Mouse (Mus musculus) stomach, embryonic 16.5 days (tissue): Measurements from ENCODE around the gene Soga1. TPM values are rescaled to one million over a fixed set of nuclear protein-coding genes. Genes with fewer than 3 reads are reported as not detected.

Experiments used
- ATAC-seq: fragments of 200-750 bp; cut with Nextera tagmentation; 2 replicates; pipeline ENCODE4 v1.8.0; 2017; ENCODE audit warnings: moderate number of reproducible peaks, moderate TSS enrichment; ENCODE audit not compliant: insufficient read depth, low FRiP score
- H3K27ac ChIP-seq: fragments of 300-500 bp; sonication (generic); 2 replicates; pipeline ENCODE4 v1.5.1; 2014; ENCODE audit warnings: low read length
- H3K27me3 ChIP-seq: fragments of 300-500 bp; sonication (generic); 2 replicates; pipeline ENCODE4 v1.6.1; 2014; ENCODE audit warnings: low read length, control low read depth, mixed read lengths; ENCODE audit not compliant: control insufficient read depth, insufficient read depth
- H3K36me3 ChIP-seq: fragments of 300-500 bp; sonication (generic); 2 replicates; pipeline ENCODE4 v1.6.1; 2014; ENCODE audit warnings: low read length; ENCODE audit not compliant: control insufficient read depth, insufficient read depth
- H3K4me1 ChIP-seq: fragments of 300-500 bp; sonication (generic); 2 replicates; pipeline ENCODE4 v1.6.1; 2014; ENCODE audit warnings: low read length, control low read depth, mixed read lengths; ENCODE audit not compliant: control insufficient read depth, insufficient read depth
- H3K4me2 ChIP-seq: fragments of 300-500 bp; sonication (generic); 2 replicates; pipeline ENCODE4 v1.6.1; 2014; ENCODE audit warnings: low read depth, low read length, mixed read lengths
- H3K4me3 ChIP-seq: fragments of 300-500 bp; sonication (generic); replicated peaks from 2 replicates; pipeline ENCODE4 v1.5.1; 2014; ENCODE audit warnings: mild to moderate bottlenecking, low read length
- H3K9ac ChIP-seq: fragments of 300-500 bp; sonication (generic); 2 replicates; pipeline ENCODE4 v1.6.1; 2014; ENCODE audit warnings: low read length
- H3K9me3 ChIP-seq: fragments of 300-500 bp; sonication (generic); replicated peaks from 2 replicates; pipeline ENCODE4 v1.6.1; 2016; ENCODE audit warnings: low read length, control low read depth; ENCODE audit not compliant: control insufficient read depth
- WGBS: fragments of 180-500 bp; shearing (Covaris S2); extraction: QIAGEN DNeasy Blood & Tissue Kit; methylation state at CpG from one replicate; pipeline ENCODE4 v1.1.7; 2014; 5-methylcytosine and 5-hydroxymethylcytosine counted together
- polyA plus RNA-seq: library from polyadenylated mRNA; unstranded; fragments of >200 nt; fragmentation: Nextera tagmentation; extraction: Ambion mirVana; gene quantifications from 2 replicates; pipeline ENCODE4 v1.2.1, GENCODE M21; 2015

Gene Soga1
- polyA plus RNA-seq, 1 experiment from 2014 or later = 2.1 TPM

DNA sequence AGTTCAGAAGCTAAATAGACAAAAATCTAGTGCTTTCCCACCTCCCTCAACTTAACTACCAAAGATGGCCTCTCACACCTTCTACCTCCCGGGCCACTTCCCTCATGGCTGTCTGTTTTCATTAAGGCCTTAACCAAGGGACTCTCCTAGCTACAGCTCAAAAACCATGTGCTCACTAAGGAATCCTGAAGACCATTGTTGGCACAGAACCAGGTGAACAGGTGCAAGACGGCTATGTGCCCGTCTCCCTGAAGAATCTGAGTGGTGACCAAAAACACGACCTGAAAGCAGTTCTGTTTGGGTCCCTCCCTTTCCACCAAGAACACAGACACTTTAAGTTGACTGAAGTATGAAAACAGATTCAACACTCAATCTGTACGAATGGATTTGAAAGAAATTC, 80.8 kb downstream of the Soga1 start:
- H3K9ac ChIP-seq = no peak overlapping the region
- H3K27ac ChIP-seq = no peak overlapping the region
- H3K4me1 ChIP-seq = no peaks in the 10 kb centered on the region
- no peak overlapping the region for H3K4me3 ChIP-seq
- no peak overlapping the region for H3K4me2 ChIP-seq
- no peak for ATAC-seq
- no peaks in the 10 kb centered on the region for H3K27me3 ChIP-seq
- H3K9me3 ChIP-seq = no peaks in the 10 kb centered on the region
- no peaks in the 10 kb centered on the region for H3K36me3 ChIP-seq
- 84% methylated on average over 5 of the region's 5 CpGs for WGBS

DNA sequence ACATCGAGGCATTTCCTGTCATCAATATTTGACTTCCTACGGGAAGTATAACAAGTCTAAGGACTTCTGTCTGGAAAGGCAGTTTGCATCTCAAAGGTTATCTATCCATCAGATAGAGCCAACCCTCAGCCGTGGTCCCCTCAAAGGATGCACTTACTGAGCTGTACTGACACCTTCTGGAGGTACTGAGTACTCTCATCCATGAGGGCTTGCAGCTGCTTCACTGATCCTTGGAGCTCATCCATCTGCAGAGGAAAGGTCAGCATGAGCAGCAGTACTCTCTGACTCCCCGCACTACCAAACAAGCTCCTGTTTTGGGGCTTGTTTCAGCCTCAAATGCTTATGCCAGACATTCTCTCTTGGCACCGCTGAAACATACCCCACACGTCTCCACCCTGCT, 82.5 kb downstream of the Soga1 start:
- no peak overlapping the region for H3K4me3 ChIP-seq
- H3K36me3 ChIP-seq = no peaks in the 10 kb centered on the region
- no peaks in the 10 kb centered on the region for H3K27me3 ChIP-seq
- ATAC-seq = no peak
- no peak overlapping the region for H3K4me2 ChIP-seq
- H3K27ac ChIP-seq = no peak overlapping the region
- no peaks in the 10 kb centered on the region for H3K4me1 ChIP-seq
- WGBS = 51% methylated on average over 6 of the region's 6 CpGs
- no peaks in the 10 kb centered on the region for H3K9me3 ChIP-seq
- no peak overlapping the region for H3K9ac ChIP-seq

- Histone ChIP-seq H3K9ac (peak within 1 kb of the TSS; percentile 89), H3K4me3 (peak within 1 kb of the TSS; percentile 80), H3K36me3 (no peaks in the 10 kb centered on the region), H3K27me3 (no peaks in the 10 kb centered on the region), H3K27ac (0 out of 2 replicates have a peak within 1 kb of the TSS, but pooled peaks have one; percentile 44), H3K9me3 (no peaks in the 10 kb centered on the region), H3K4me2 (peak within 1 kb of the TSS; percentile 99), H3K4me1 (peaks cover 19% of the 10 kb centered on the region)
- peak; percentile 96 for ATAC-seq
- under 1% methylated on average over 66 of the region's 66 CpGs for WGBS
These were observed 87.4 kb downstream of the Soga1 start, which contains the start of gene Ndrg3 for GRCm38 (mm10) chr2:156991470-156992319. TSS of gene Ndrg3 (minus strand) at chr2:156992056.

DNA sequence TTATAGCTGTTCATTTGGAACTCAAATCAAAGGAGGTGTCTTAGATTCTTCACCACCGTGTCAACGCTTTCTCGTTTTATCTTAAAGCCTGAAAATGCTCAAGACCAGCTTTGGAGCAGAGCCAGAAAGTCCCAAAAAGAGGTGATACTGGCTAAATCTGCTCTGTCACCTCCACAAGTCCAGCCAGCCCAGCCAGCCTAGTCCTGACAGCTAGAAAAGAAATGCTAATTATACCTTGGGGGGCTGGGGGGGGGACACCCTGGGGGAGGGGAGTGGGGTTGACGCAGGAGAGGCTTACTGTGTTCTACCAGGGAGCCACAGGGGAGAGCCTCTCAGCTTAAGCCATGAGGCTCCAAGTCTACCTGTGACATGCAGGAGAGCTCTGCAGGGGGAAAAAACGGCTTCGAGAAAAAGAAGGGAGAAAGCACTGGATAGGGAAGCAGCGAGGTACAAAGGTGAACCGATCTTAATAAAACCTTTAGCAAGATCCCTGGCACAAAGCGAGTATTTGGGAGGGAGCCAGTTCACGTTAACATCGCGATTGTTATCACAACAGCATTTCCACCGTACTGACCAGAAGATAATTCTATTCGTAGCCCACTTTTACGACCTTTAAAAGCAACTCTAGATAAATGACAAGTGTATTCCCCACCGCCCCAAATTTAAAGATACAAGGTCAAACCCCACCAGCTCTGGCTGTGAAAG, 88.2 kb downstream of the Soga1 start:
- Histone ChIP-seq H3K4me2 (peak overlapping the region; percentile 99), H3K9me3 (no peaks in the 10 kb centered on the region), H3K27me3 (no peaks in the 10 kb centered on the region), H3K4me1 (peaks cover 19% of the 10 kb centered on the region), H3K36me3 (no peaks in the 10 kb centered on the region), H3K9ac (peak overlapping the region; percentile 89), H3K4me3 (peak overlapping the region; percentile 80), H3K27ac (no peak overlapping the region)
- 6% methylated on average over 16 of the region's 16 CpGs for WGBS
- ATAC-seq = no peak

GRCm38 (mm10) chr2:156987316-156987715, 91.7 kb downstream of the Soga1 start:
- no peaks in the 10 kb centered on the region for H3K27me3 ChIP-seq
- no peak overlapping the region for H3K4me3 ChIP-seq
- no peaks in the 10 kb centered on the region for H3K36me3 ChIP-seq
- no peak overlapping the region for H3K4me2 ChIP-seq
- H3K9ac ChIP-seq = no peak overlapping the region
- ATAC-seq = no peak
- H3K9me3 ChIP-seq = no peaks in the 10 kb centered on the region
- H3K4me1 ChIP-seq = peaks cover 26% of the 10 kb centered on the region
- H3K27ac ChIP-seq = no peak overlapping the region
- WGBS = 52% methylated on average over 3 of the region's 3 CpGs

DNA sequence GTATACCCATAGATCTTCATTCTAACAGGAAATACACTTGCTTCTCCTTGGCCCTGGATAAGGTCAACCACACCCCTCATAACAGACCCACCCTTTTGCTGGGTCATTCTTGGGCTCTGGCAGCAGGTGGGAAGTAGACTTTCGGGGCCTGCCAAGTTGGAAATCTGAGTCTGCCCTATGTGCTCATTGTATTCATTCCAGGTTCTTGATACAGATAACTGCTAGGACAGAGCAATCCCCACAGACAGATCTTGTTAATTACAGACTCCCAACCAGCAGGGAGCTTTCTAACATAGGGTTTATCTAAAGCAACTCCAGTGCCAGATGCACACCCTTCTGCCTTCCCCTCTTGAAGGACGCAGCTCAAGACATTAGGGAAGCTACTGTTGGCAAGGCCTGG, 96.2 kb downstream of the Soga1 start:
- Histone ChIP-seq H3K9me3 (no peaks in the 10 kb centered on the region), H3K36me3 (no peaks in the 10 kb centered on the region), H3K27ac (no peak overlapping the region), H3K9ac (no peak overlapping the region), H3K4me3 (no peak overlapping the region), H3K4me1 (peaks cover 13% of the 10 kb centered on the region; the same call in 1 of the 2 replicates), H3K27me3 (no peaks in the 10 kb centered on the region), H3K4me2 (no peak overlapping the region)
- ATAC-seq = no peak
- 68% methylated on average over 2 of the region's 2 CpGs for WGBS

DNA sequence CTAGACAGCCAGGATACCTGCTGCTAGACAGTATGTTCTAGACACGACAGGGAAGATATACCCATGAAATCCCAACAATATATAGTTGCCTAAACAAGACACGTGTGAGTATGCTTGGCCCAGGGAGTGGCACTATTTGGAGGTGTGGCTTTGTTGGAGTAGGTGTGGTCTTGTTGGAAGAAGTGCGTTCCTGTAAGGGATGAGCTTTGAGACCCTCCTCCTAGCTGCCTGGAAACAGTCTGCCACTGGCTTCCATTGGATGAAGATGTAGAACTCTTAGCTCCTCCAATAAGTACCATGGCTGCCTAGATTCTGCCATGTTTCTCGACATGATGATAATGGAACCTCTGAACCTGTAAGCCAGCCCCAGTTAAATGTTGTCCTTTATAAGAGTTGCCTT, 97.8 kb downstream of the Soga1 start:
- H3K36me3 ChIP-seq = no peaks in the 10 kb centered on the region
- H3K9me3 ChIP-seq = no peaks in the 10 kb centered on the region
- no peak overlapping the region for H3K4me2 ChIP-seq
- WGBS = 82% methylated on average over 4 of the region's 4 CpGs
- peaks cover 11% of the 10 kb centered on the region; the same call in 1 of the 2 replicates for H3K4me1 ChIP-seq
- no peak overlapping the region for H3K4me3 ChIP-seq
- no peak overlapping the region for H3K9ac ChIP-seq
- ATAC-seq = no peak
- no peaks in the 10 kb centered on the region for H3K27me3 ChIP-seq
- no peak overlapping the region for H3K27ac ChIP-seq

GRCm38 (mm10) chr2:156980059-156980458, 99.0 kb downstream of the Soga1 start:
- Histone ChIP-seq H3K27ac (no peak overlapping the region), H3K9me3 (no peaks in the 10 kb centered on the region), H3K4me2 (no peak overlapping the region), H3K9ac (no peak overlapping the region), H3K27me3 (no peaks in the 10 kb centered on the region), H3K4me3 (no peak overlapping the region), H3K4me1 (peaks cover 11% of the 10 kb centered on the region; the same call in 1 of the 2 replicates), H3K36me3 (no peaks in the 10 kb centered on the region)
- 79% methylated on average over 2 of the region's 2 CpGs for WGBS
- no peak for ATAC-seq

DNA sequence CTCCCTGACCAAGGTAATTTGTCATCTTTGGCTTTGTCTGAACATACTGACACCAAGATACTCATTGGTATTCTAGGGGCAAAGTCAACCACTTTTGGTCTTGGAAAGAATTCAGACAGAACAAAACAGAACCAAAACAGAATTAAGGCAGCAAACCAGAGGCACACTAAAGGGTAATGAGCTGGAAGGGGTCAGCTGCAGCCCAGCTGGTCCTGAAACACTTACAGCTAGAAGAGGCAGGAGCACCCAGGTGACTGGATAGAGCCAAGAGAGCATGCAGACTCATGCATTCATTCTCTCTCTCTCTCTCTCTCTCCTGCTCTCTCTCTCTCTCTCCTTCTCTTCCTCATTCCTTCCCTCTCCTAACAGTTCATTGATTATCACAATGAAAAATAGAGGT, 102.3 kb downstream of the Soga1 start:
- no peak overlapping the region for H3K9ac ChIP-seq
- no peaks in the 10 kb centered on the region for H3K27me3 ChIP-seq
- H3K4me3 ChIP-seq = no peak overlapping the region
- no peaks in the 10 kb centered on the region for H3K36me3 ChIP-seq
- no peaks in the 10 kb centered on the region for H3K9me3 ChIP-seq
- H3K4me1 ChIP-seq = 0 out of 2 replicates have a peak, but pooled peaks cover 4% of the 10 kb centered on the region
- H3K4me2 ChIP-seq = no peak overlapping the region
- ATAC-seq = no peak
- no peak overlapping the region for H3K27ac ChIP-seq
